Mouse (Mus musculus): ENCODE measurements around the gene Galk2. TPM values are rescaled to one million over a fixed set of nuclear protein-coding genes. Genes with fewer than 3 reads are reported as not detected.

The Galk2 gene
- polyA plus RNA-seq, 1 experiment from 2014 or later = 31.1 TPM

DNA sequence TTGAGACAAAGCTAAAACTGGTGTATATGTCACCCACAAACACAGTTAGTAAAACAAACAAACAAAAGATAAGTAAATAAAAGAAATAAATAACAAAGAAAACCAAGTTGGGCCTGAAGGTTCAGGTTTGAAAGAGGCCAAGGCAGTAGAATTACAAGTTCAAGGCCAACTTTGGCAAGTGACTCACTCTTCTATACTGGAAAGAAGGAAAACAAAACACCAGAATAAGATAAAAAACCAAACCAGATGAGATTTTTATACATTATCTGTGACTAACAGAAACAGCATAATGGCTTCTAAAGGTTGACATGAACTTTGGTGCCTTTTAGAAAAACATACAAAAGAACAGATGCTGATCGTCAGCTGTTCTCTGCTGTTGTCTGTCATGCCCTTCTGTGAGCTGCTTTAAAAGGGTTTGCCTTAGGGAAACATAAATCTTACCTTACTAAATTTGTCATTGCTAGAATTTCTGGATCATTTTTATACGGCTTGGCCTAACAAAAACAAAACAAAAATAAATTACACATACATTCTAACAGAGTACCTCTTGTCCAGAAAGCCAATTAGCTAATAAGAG lies 20.1 kb upstream of the Galk2 start:
- peaks cover 4% of the 10 kb centered on the region; the same call in 1 of the 2 replicates for H3K36me3 ChIP-seq (ENCODE audit: control insufficient read depth, insufficient read depth, low read length)
- no peaks in the 10 kb centered on the region for H3K4me1 ChIP-seq (ENCODE audit: control insufficient read depth, insufficient read depth, low read length)
- H3K4me2 ChIP-seq (ENCODE audit: low read depth) = no peak overlapping the region

DNA sequence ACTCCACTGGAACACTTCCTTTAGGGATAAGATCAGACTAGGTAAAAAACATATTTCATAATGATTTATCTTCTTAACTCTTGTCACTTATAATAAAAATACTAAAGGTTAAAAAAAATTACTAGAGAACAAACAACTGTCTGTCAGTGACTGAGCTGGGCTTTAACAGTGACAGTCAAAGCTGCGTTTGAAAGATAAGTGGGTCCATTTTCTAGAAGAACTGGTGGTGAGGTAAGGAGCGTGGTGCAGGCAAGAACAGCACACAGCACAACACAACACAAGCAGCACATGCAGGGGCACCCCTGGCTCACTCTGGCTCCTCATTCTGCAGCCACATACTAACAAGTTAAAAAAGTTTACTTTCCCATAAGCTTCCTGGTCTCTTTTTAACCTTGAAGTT lies 7.7 kb upstream of the Galk2 start:
- H3K4me2 ChIP-seq (ENCODE audit: low read depth) = no peak overlapping the region
- WGBS = 93% methylated on average over 2 of the region's 2 CpGs
- ATAC-seq (ENCODE audit: insufficient read depth, low FRiP score, low TSS enrichment) = no peak

More for the DNA sequence above, 20.1 kb upstream of the Galk2 start:
- WGBS = 57% methylated on average over 2 of the region's 2 CpGs
- Histone ChIP-seq H3K4me3 (ENCODE audit: low read depth, low read length) (no peak overlapping the region), H3K27me3 (ENCODE audit: control insufficient read depth, insufficient read depth, low read length) (no peaks in the 10 kb centered on the region), H3K9me3 (ENCODE audit: control insufficient read depth, low read length) (no peaks in the 10 kb centered on the region), H3K27ac (ENCODE audit: low read depth, low read length) (no peak overlapping the region), H3K9ac (ENCODE audit: low read length) (no peak overlapping the region)
- DNase-seq (ENCODE audit: low spot score) (no peak), ATAC-seq (ENCODE audit: insufficient read depth, low FRiP score, low TSS enrichment) (no peak)

DNA sequence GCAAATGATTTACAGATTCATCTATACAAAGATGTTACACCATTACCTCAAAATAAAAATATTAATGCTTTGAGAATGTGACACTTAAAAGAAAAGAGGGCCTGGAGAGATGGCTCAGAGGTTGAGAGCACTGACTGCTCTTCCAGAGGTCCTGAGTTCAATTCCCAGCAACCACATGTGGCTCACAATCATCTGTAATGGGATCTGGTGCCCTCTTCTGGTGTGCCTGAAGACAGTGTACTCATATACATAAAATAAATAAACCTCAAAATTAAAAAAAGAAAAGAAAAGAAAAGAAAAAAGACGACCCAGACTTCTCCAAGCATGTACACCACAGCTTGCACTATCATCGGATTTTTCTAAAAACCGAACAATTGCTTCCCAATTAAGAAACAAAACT lies 1.2 kb upstream of the Galk2 start:
- H3K27ac ChIP-seq (ENCODE audit: low read depth, low read length) = no peak overlapping the region
- H3K4me2 ChIP-seq (ENCODE audit: low read depth) = peak overlapping the region; percentile 55
- 47% methylated on average over 3 of the region's 3 CpGs for WGBS
- H3K36me3 ChIP-seq (ENCODE audit: control insufficient read depth, insufficient read depth, low read length) = no peaks in the 10 kb centered on the region
- H3K4me3 ChIP-seq (ENCODE audit: low read depth, low read length) = peak overlapping the region; percentile 95
- peaks cover 2% of the 10 kb centered on the region; the same call in 1 of the 2 replicates for H3K4me1 ChIP-seq (ENCODE audit: control insufficient read depth, insufficient read depth, low read length)
- no peak for ATAC-seq (ENCODE audit: insufficient read depth, low FRiP score, low TSS enrichment)
- no peaks in the 10 kb centered on the region for H3K27me3 ChIP-seq (ENCODE audit: control insufficient read depth, insufficient read depth, low read length)
- no peaks in the 10 kb centered on the region for H3K9me3 ChIP-seq (ENCODE audit: control insufficient read depth, low read length)
- DNase-seq (ENCODE audit: low spot score) = no peak
- H3K9ac ChIP-seq (ENCODE audit: low read length) = no peak overlapping the region

More for the DNA sequence above, 7.7 kb upstream of the Galk2 start:
- Histone ChIP-seq H3K27me3 (ENCODE audit: control insufficient read depth, insufficient read depth, low read length) (no peaks in the 10 kb centered on the region), H3K4me3 (ENCODE audit: low read depth, low read length) (no peak overlapping the region), H3K9ac (ENCODE audit: low read length) (no peak overlapping the region), H3K4me1 (ENCODE audit: control insufficient read depth, insufficient read depth, low read length) (no peaks in the 10 kb centered on the region), H3K36me3 (ENCODE audit: control insufficient read depth, insufficient read depth, low read length) (no peaks in the 10 kb centered on the region; the same call in 1 of the 2 replicates), H3K9me3 (ENCODE audit: control insufficient read depth, low read length) (no peaks in the 10 kb centered on the region), H3K27ac (ENCODE audit: low read depth, low read length) (no peak overlapping the region)
- DNase-seq (ENCODE audit: low spot score) = no peak

DNA sequence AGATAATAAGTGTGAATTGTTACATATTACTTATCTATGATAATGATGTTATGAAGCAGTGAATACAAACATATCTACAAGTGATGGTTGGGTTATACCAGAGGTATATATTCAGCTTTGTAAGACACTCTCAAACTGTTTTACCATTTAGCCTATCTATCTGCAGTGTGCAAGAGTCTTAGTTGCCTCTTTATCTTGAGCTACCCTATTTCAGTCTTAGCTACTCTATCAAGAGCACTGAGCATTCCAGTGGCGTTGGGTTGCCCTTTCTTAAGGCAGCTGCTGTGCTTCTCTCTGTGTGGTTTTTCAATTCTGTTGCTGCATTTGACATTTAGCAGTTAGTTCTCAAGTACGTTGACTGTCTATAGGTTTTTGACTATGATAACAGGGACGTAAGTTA lies 4.9 kb downstream of the Galk2 start:
- no peak overlapping the region for H3K9ac ChIP-seq (ENCODE audit: low read length)
- 79% methylated on average over 3 of the region's 3 CpGs for WGBS
- H3K36me3 ChIP-seq (ENCODE audit: control insufficient read depth, insufficient read depth, low read length) = no peaks in the 10 kb centered on the region
- no peaks in the 10 kb centered on the region for H3K4me1 ChIP-seq (ENCODE audit: control insufficient read depth, insufficient read depth, low read length)
- H3K4me2 ChIP-seq (ENCODE audit: low read depth) = no peak overlapping the region
- H3K4me3 ChIP-seq (ENCODE audit: low read depth, low read length) = no peak overlapping the region
- DNase-seq (ENCODE audit: low spot score) (no peak), ATAC-seq (ENCODE audit: insufficient read depth, low FRiP score, low TSS enrichment) (no peak)
- H3K27me3 ChIP-seq (ENCODE audit: control insufficient read depth, insufficient read depth, low read length) = no peaks in the 10 kb centered on the region
- H3K27ac ChIP-seq (ENCODE audit: low read depth, low read length) = no peak overlapping the region
- no peaks in the 10 kb centered on the region for H3K9me3 ChIP-seq (ENCODE audit: control insufficient read depth, low read length)

DNA sequence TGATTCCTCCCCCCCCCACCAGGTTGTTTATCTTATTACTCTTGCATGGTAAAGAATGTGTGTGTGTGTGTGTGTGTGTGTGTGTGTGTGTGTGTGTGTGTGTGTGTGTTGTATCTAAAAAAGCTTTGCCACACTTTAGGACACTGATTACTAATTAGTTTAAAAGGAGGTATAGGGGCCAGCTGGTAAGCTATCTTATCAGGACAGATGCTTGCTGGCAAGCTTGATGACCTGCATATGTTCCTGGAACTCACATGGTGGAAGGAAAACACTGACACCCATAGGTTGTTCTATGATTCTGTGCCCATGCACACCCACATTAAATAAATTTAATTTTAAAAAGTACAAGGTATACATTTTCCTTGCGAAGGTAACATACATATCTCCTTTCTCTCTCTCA lies 5.6 kb downstream of the Galk2 start:
- no peaks in the 10 kb centered on the region for H3K9me3 ChIP-seq (ENCODE audit: control insufficient read depth, low read length)
- H3K4me2 ChIP-seq (ENCODE audit: low read depth) = no peak overlapping the region
- ATAC-seq (ENCODE audit: insufficient read depth, low FRiP score, low TSS enrichment) = no peak
- no peak overlapping the region for H3K9ac ChIP-seq (ENCODE audit: low read length)
- DNase-seq (ENCODE audit: low spot score) = no peak
- H3K36me3 ChIP-seq (ENCODE audit: control insufficient read depth, insufficient read depth, low read length) = no peaks in the 10 kb centered on the region
- 83% methylated on average over 1 of the region's 1 CpGs for WGBS
- no peaks in the 10 kb centered on the region for H3K4me1 ChIP-seq (ENCODE audit: control insufficient read depth, insufficient read depth, low read length)
- no peaks in the 10 kb centered on the region for H3K27me3 ChIP-seq (ENCODE audit: control insufficient read depth, insufficient read depth, low read length)
- no peak overlapping the region for H3K4me3 ChIP-seq (ENCODE audit: low read depth, low read length)
- H3K27ac ChIP-seq (ENCODE audit: low read depth, low read length) = no peak overlapping the region

DNA sequence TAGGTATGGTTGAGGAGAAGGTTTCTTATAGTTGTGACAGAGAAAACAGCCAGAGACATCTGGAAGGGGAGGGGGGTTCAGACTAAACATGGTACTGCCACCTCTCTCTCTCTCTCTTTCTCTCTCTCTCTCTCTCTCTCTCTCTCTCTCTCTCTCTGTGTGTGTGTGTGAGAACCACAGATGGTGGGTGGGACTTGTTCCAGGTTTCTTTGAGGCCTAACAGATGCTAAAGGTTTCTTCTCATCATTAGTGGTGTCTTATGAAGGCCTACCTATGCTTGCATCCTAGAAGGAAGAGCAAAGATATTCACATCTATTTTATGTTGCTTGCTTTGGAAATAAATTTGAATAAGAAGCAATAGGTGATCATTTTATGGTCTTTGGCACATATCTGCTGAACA lies 6.7 kb downstream of the Galk2 start:
- H3K27me3 ChIP-seq (ENCODE audit: control insufficient read depth, insufficient read depth, low read length) = no peaks in the 10 kb centered on the region
- DNase-seq (ENCODE audit: low spot score) (no peak), ATAC-seq (ENCODE audit: insufficient read depth, low FRiP score, low TSS enrichment) (no peak)
- no peaks in the 10 kb centered on the region for H3K9me3 ChIP-seq (ENCODE audit: control insufficient read depth, low read length)
- H3K27ac ChIP-seq (ENCODE audit: low read depth, low read length) = no peak overlapping the region
- H3K4me1 ChIP-seq (ENCODE audit: control insufficient read depth, insufficient read depth, low read length) = no peaks in the 10 kb centered on the region
- H3K9ac ChIP-seq (ENCODE audit: low read length) = no peak overlapping the region
- H3K4me3 ChIP-seq (ENCODE audit: low read depth, low read length) = no peak overlapping the region
- H3K36me3 ChIP-seq (ENCODE audit: control insufficient read depth, insufficient read depth, low read length) = no peaks in the 10 kb centered on the region
- no peak overlapping the region for H3K4me2 ChIP-seq (ENCODE audit: low read depth)

DNA sequence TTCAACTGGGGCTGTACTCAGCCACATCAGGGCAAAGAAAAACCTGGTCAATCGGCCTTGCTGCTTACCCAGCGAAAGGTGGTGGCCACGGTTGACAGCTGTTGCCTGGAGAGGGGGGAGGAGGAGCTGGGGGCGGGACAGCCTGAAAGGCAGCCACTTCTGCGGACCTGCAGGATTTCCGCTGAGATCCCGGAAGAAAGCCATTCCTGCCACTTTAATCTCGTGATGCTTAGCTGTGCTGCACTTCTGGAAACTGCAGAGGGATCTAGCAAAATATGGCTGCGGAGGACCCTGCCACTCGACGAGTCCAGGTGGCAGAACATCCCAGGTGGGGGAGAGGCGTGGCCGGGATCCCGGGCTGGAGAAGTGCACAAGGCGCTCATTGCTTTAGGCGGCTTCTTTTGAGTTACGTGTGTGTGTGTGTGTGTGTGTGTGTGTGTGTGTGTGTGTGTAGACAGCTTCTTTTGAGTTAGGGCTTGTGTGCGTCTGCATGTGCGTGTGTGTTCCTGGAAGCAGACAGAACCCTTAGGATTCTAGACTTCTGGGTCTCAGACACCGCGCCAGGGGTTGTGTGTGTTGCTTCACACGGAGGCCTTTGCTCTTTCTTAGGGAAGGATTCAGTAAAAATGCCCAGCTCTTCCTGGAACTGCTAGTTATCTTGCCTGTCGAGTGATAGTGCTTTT lies 7.3 kb downstream of the Galk2 start:
- DNase-seq (ENCODE audit: low spot score) = peak; percentile 54
- Histone ChIP-seq H3K9ac (ENCODE audit: low read length) (peak overlapping the region; percentile 54), H3K4me1 (ENCODE audit: control insufficient read depth, insufficient read depth, low read length) (no peaks in the 10 kb centered on the region), H3K4me2 (ENCODE audit: low read depth) (peak overlapping the region; percentile 59), H3K9me3 (ENCODE audit: control insufficient read depth, low read length) (no peaks in the 10 kb centered on the region), H3K36me3 (ENCODE audit: control insufficient read depth, insufficient read depth, low read length) (no peaks in the 10 kb centered on the region), H3K27me3 (ENCODE audit: control insufficient read depth, insufficient read depth, low read length) (no peaks in the 10 kb centered on the region), H3K27ac (ENCODE audit: low read depth, low read length) (no peak overlapping the region), H3K4me3 (ENCODE audit: low read depth, low read length) (peak overlapping the region; percentile 41)
- WGBS = 8% methylated on average over 23 of the region's 23 CpGs
- ATAC-seq (ENCODE audit: insufficient read depth, low FRiP score, low TSS enrichment) = peak; percentile 68; the same call in 1 of the 2 replicates

DNA sequence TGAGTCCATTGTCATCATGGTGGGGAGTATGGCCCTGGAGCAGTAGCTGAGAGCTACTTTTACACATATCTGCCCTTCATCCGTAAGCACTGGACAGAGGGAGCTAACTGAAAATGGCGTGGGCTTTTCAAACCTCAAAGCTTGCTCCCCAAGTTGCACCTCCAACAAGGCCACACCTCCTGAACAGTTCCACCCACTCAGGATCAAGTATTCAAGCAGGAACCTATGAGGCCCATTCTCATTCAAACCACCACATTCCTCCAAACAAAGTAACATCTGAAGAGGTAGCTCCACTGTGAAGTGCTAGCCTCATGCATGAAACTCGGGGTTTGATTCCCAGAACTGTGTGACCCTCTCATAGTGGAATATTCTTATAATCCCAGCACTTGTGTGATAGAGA lies 9.4 kb downstream of the Galk2 start:
- H3K9ac ChIP-seq (ENCODE audit: low read length) = no peak overlapping the region
- H3K9me3 ChIP-seq (ENCODE audit: control insufficient read depth, low read length) = no peaks in the 10 kb centered on the region
- no peak overlapping the region for H3K4me3 ChIP-seq (ENCODE audit: low read depth, low read length)
- H3K4me1 ChIP-seq (ENCODE audit: control insufficient read depth, insufficient read depth, low read length) = no peaks in the 10 kb centered on the region
- 89% methylated on average over 3 of the region's 3 CpGs for WGBS
- H3K36me3 ChIP-seq (ENCODE audit: control insufficient read depth, insufficient read depth, low read length) = no peaks in the 10 kb centered on the region
- no peak for DNase-seq (ENCODE audit: low spot score)
- H3K27me3 ChIP-seq (ENCODE audit: control insufficient read depth, insufficient read depth, low read length) = no peaks in the 10 kb centered on the region
- H3K4me2 ChIP-seq (ENCODE audit: low read depth) = no peak overlapping the region
- no peak overlapping the region for H3K27ac ChIP-seq (ENCODE audit: low read depth, low read length)
- ATAC-seq (ENCODE audit: insufficient read depth, low FRiP score, low TSS enrichment) = no peak

DNA sequence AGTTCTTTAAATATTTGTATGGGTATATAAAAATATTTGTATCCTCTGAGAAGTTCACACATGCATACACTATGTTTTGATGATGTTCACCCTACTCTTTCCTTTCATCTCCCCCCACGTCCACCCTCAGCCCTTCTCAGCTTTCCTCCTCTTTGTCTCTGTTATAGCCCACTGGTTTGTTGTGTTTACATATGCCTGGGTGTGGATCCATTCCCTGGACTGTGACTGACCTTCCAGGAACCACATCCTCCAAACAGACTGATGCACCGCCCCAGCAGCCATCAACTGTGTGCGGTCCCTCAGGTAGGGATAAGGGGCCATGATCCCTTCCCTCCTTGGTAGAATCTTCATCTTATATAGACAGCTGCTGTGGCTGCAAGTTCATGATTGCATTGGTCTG lies 11.2 kb downstream of the Galk2 start:
- no peak overlapping the region for H3K4me2 ChIP-seq (ENCODE audit: low read depth)
- DNase-seq (ENCODE audit: low spot score) = no peak
- no peak overlapping the region for H3K27ac ChIP-seq (ENCODE audit: low read depth, low read length)
- H3K9me3 ChIP-seq (ENCODE audit: control insufficient read depth, low read length) = no peaks in the 10 kb centered on the region
- no peak for ATAC-seq (ENCODE audit: insufficient read depth, low FRiP score, low TSS enrichment)
- H3K4me1 ChIP-seq (ENCODE audit: control insufficient read depth, insufficient read depth, low read length) = no peaks in the 10 kb centered on the region
- no peak overlapping the region for H3K9ac ChIP-seq (ENCODE audit: low read length)
- H3K4me3 ChIP-seq (ENCODE audit: low read depth, low read length) = no peak overlapping the region
- no peaks in the 10 kb centered on the region for H3K36me3 ChIP-seq (ENCODE audit: control insufficient read depth, insufficient read depth, low read length)
- WGBS = 85% methylated on average over 3 of the region's 3 CpGs
- H3K27me3 ChIP-seq (ENCODE audit: control insufficient read depth, insufficient read depth, low read length) = no peaks in the 10 kb centered on the region

All from neural tube, embryonic 11.5 days (tissue).